Mouse (Mus musculus): ENCODE results near the gene Zfp981.
"Not testable (repeated sequence)": the region's sequence is repeated elsewhere in the genome, so short reads cannot be mapped to it uniquely, and the experiment has no call there.

DNA sequence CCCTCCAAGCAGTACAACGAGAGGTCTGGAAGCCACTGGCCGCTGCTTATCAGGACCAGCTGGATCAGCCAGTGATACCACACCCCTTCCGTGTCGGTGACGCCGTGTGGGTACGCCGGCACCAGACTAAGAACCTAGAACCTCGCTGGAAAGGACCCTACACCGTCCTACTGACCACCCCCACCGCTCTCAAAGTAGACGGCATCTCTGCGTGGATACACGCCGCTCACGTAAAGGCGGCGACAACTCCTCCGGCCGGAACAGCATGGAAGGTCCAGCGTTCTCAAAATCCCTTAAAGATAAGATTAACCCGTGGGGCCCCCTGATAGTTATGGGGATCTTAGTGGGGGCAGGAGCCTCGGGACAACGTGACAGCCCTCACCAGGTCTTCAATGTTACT lies 7.2 kb downstream of the Zfp981 start:
- TF ChIP-seq POLR2A (IDR thresholded peaks at IDR 0.05; ENCODE audit: extremely low read depth, insufficient read depth, low read length); CTCF (IDR thresholded peaks at IDR 0.05; ENCODE audit: low read depth, low read length): not testable (repeated sequence)
